Mouse (Mus musculus): ENCODE data around the gene Sipa1.
A peak's percentile ranks its signal among the peaks of the same experiment; 100 is the strongest.

Sipa1 gene

GRCm38 (mm10) chr19:5641021-5641420 lies 22.5 kb downstream of the Sipa1 start:
- no peak for DNase-seq

- no peak for DNase-seq
Measured at GRCm38 (mm10) chr19:5640339-5640738, 23.2 kb downstream of the Sipa1 start.

- DNase-seq: no peak
Measured at GRCm38 (mm10) chr19:5638416-5639005, 25.0 kb downstream of the Sipa1 start.

- peak; percentile 90 for DNase-seq
Measured at GRCm38 (mm10) chr19:5637069-5638047, 26.1 kb downstream of the Sipa1 start, which contains the start of gene Rela. Gene Rela, plus strand, starts transcription at chr19:5637483.

GRCm38 (mm10) chr19:5636571-5637041 lies 26.9 kb downstream of the Sipa1 start:
- DNase-seq: peak; percentile 67

- DNase-seq: no peak
Measured at GRCm38 (mm10) chr19:5636036-5636570, 27.4 kb downstream of the Sipa1 start.

- DNase-seq: no peak
Measured at GRCm38 (mm10) chr19:5632120-5632519, 31.4 kb downstream of the Sipa1 start.

GRCm38 (mm10) chr19:5629907-5630306 lies 33.6 kb downstream of the Sipa1 start:
- no peak for DNase-seq

GRCm38 (mm10) chr19:5625311-5625710 lies 38.2 kb downstream of the Sipa1 start:
- no peak for DNase-seq

- DNase-seq: no peak
Measured at GRCm38 (mm10) chr19:5621884-5622283, 41.6 kb downstream of the Sipa1 start.

GRCm38 (mm10) chr19:5620007-5620406 lies 43.5 kb downstream of the Sipa1 start:
- DNase-seq: no peak

GRCm38 (mm10) chr19:5614953-5615352 lies 48.6 kb downstream of the Sipa1 start:
- DNase-seq: no peak

GRCm38 (mm10) chr19:5612762-5613411 lies 50.6 kb downstream of the Sipa1 start:
- DNase-seq: no peak

GRCm38 (mm10) chr19:5611973-5612372 lies 51.5 kb downstream of the Sipa1 start:
- no peak for DNase-seq

- peak; percentile 92 for DNase-seq
Measured at GRCm38 (mm10) chr19:5609547-5610404, 53.7 kb downstream of the Sipa1 start, which contains the start of gene Kat5. Gene Kat5, minus strand, starts transcription at chr19:5610237.

GRCm38 (mm10) chr19:5609171-5609546 lies 54.3 kb downstream of the Sipa1 start:
- no peak for DNase-seq

- DNase-seq: no peak
Measured at GRCm38 (mm10) chr19:5608707-5609106, 54.8 kb downstream of the Sipa1 start.

GRCm38 (mm10) chr19:5607705-5608410 lies 55.6 kb downstream of the Sipa1 start:
- no peak for DNase-seq

- DNase-seq: no peak
Measured at GRCm38 (mm10) chr19:5606196-5606595, 57.3 kb downstream of the Sipa1 start.

- DNase-seq: peak; percentile 69
Measured at GRCm38 (mm10) chr19:5605126-5605525, 58.4 kb downstream of the Sipa1 start.

- DNase-seq: no peak
Measured at GRCm38 (mm10) chr19:5603664-5604063, 59.8 kb downstream of the Sipa1 start.
